ENCODE assay signal across 13 mouse cellular contexts in genomic region chr6:29430681-29431420, GRCm38 (mm10). TPM values are rescaled to one million over a fixed set of nuclear protein-coding genes. Genes with fewer than 3 reads are reported as not detected.
DNase-seq lines count a peak whose midpoint lies in the region; ATAC-seq lines count a peak whose summit lies in the region.
"Had no signal": no experiment of that assay in that cellular context is flagged by ENCODE, and none has a peak within 500 bp of the region (broad histone marks: within the 10 kb centered on the region; RNA-seq: fewer than 3 reads in every experiment).

No protein-coding gene starts in this region.

- 48% methylated on average over 15 of the region's 15 CpGs for WGBS in embryonic facial prominence, embryonic 11.5 days
- 46% methylated on average over 15 of the region's 15 CpGs for WGBS in embryonic facial prominence, embryonic 10.5 days
- 39% methylated on average over 15 of the region's 15 CpGs for whole genome bisulfite sequencing in limb, embryonic 11.5 days

- no peak overlapping the region for H3K4me2 ChIP-seq in embryonic facial prominence, embryonic 11.5 days (ENCODE audit: low read depth, low read length)
- no peak overlapping the region for H3K4me2 ChIP-seq in limb, embryonic 11.5 days (ENCODE audit: low read depth, severe bottlenecking)
- H3K4me2 ChIP-seq: hindbrain, embryonic 13.5 days; liver, embryonic 11.5 days had no signal

- no peak overlapping the region for H3K27ac ChIP-seq in embryonic facial prominence, embryonic 11.5 days (replicated peaks; ENCODE audit: low read depth, low read length)
- no peak overlapping the region for H3K27ac ChIP-seq in embryonic facial prominence, embryonic 10.5 days (replicated peaks)
- no peak overlapping the region for H3K27ac ChIP-seq in limb, embryonic 11.5 days (replicated peaks; ENCODE audit: low read depth, low read length)
- H3K27ac ChIP-seq: hindbrain, embryonic 13.5 days had no signal

- H3K36me3 ChIP-seq in embryonic facial prominence, embryonic 11.5 days (replicated peaks; ENCODE audit: control insufficient read depth, insufficient read depth, low read depth, low read length), result no peaks in the 10 kb centered on the region
- H3K36me3 ChIP-seq in embryonic facial prominence, embryonic 10.5 days (replicated peaks), result no peaks in the 10 kb centered on the region
- no peaks in the 10 kb centered on the region for H3K36me3 ChIP-seq in limb, embryonic 11.5 days (ENCODE audit: control insufficient read depth, insufficient read depth, low read length)

- ATAC-seq in embryonic facial prominence, embryonic 11.5 days (replicated peaks; ENCODE audit: insufficient number of reproducible peaks, low FRiP score, low TSS enrichment, low read depth), result no peak
- ATAC-seq in limb, embryonic 11.5 days (ENCODE audit: insufficient number of reproducible peaks, low FRiP score, low TSS enrichment, low read depth), result no peak

- peaks cover 11% of the 10 kb centered on the region for H3K4me1 ChIP-seq in embryonic facial prominence, embryonic 11.5 days (ENCODE audit: control insufficient read depth, insufficient read depth, low read length)
- peaks cover 54% of the 10 kb centered on the region for H3K4me1 ChIP-seq in embryonic facial prominence, embryonic 10.5 days
- peaks cover 25% of the 10 kb centered on the region for H3K4me1 ChIP-seq in limb, embryonic 11.5 days (ENCODE audit: control insufficient read depth, insufficient read depth, low read length)

- peak; percentile 36 for DNase-seq in embryonic facial prominence, embryonic 11.5 days (ENCODE audit: low spot score)
- DNase-seq in embryonic facial prominence, embryonic 10.5 days (ENCODE audit: low spot score), result no peak
- peak; percentile 91 for DNase-seq in NIH3T3 (ENCODE audit: low read depth)
- peak; percentile 47 for DNase-seq in gastrocnemius, postnatal 10 days
- DNase-seq in limb, embryonic 11.5 days (ENCODE audit: low spot score), result no peak
- no peak for DNase-seq in yolk sac, embryonic 10.5 days (ENCODE audit: low spot score)
- no peak for DNase-seq in right cerebral cortex, adult 18-20 months
- no peak for DNase-seq in ovary, postnatal 14 days (ENCODE audit: low spot score)
- DNase-seq: kidney, postnatal 10 days had no signal

- no peak overlapping the region for H3K9ac ChIP-seq in embryonic facial prominence, embryonic 11.5 days (replicated peaks; ENCODE audit: low read length)
- 0 out of 2 replicates have a peak overlapping the region, but pooled peaks have one; percentile 7 for H3K9ac ChIP-seq in limb, embryonic 11.5 days (ENCODE audit: low read length)
- H3K9ac ChIP-seq: hindbrain, embryonic 13.5 days had no signal

- H3K9me3 ChIP-seq in embryonic facial prominence, embryonic 11.5 days (replicated peaks; ENCODE audit: control insufficient read depth, low read length), result no peaks in the 10 kb centered on the region
- no peaks in the 10 kb centered on the region for H3K9me3 ChIP-seq in embryonic facial prominence, embryonic 10.5 days
- H3K9me3 ChIP-seq in limb, embryonic 11.5 days (ENCODE audit: control insufficient read depth, low read length), result no peaks in the 10 kb centered on the region
- H3K9me3 ChIP-seq: hindbrain, embryonic 13.5 days had no signal

- H3K27me3 ChIP-seq in embryonic facial prominence, embryonic 11.5 days (ENCODE audit: control insufficient read depth, insufficient read depth, low read length), result peaks cover 17% of the 10 kb centered on the region
- H3K27me3 ChIP-seq in embryonic facial prominence, embryonic 10.5 days (replicated peaks; ENCODE audit: low read depth, poor library complexity, severe bottlenecking), result peaks cover 62% of the 10 kb centered on the region
- H3K27me3 ChIP-seq in limb, embryonic 11.5 days (ENCODE audit: control insufficient read depth, insufficient read depth, low read length), result peaks cover 9% of the 10 kb centered on the region

- H3K4me3 ChIP-seq in embryonic facial prominence, embryonic 11.5 days (ENCODE audit: low read depth, low read length), result no peak overlapping the region
- no peak overlapping the region for H3K4me3 ChIP-seq in embryonic facial prominence, embryonic 10.5 days
- no peak overlapping the region for H3K4me3 ChIP-seq in limb, embryonic 11.5 days (ENCODE audit: low read depth, low read length)
- H3K4me3 ChIP-seq: erythroblast, embryonic 14.5 days; hindbrain, embryonic 13.5 days had no signal

RNA-seq across cellular contexts. Expression of gene Flnc, which starts 2.2 kb away (rescaled TPM):
- polyA plus RNA-seq in embryonic facial prominence, embryonic 11.5 days (2014; fragmentation: Nextera tagmentation; extraction: Ambion mirVana), result 2.2 and 3.2 TPM in 2 replicates
- 4.0 and 4.5 TPM in 2 replicates for polyA plus RNA-seq in embryonic facial prominence, embryonic 10.5 days (2016; fragmentation: Nextera tagmentation; extraction: Ambion mirVana)
- total RNA-seq in gastrocnemius, postnatal 10 days (2021), result 100 to 1,000 TPM; 393 to 460 TPM
- 2.5 and 3.1 TPM in 2 replicates for polyA plus RNA-seq in limb, embryonic 11.5 days (2014; fragmentation: Nextera tagmentation; extraction: Ambion mirVana)
- total RNA-seq: megakaryocyte-erythroid progenitor cell, adult 5-6 weeks had no signal
- polyA plus RNA-seq: erythroblast, embryonic 14.5 days had no signal

RNA-seq across cellular contexts. Expression of gene Ccdc136, which starts 34.7 kb away (rescaled TPM):
- 17.3 and 22.8 TPM in 2 replicates for polyA plus RNA-seq in embryonic facial prominence, embryonic 11.5 days (2014; fragmentation: Nextera tagmentation; extraction: Ambion mirVana)
- 18.6 and 23.1 TPM in 2 replicates for polyA plus RNA-seq in embryonic facial prominence, embryonic 10.5 days (2016; fragmentation: Nextera tagmentation; extraction: Ambion mirVana)
- 10 to 100 TPM; 13.4 to 15.2 TPM for total RNA-seq in gastrocnemius, postnatal 10 days (2021)
- 37.1 and 37.3 TPM in 2 replicates for polyA plus RNA-seq in limb, embryonic 11.5 days (2014; fragmentation: Nextera tagmentation; extraction: Ambion mirVana)
- total RNA-seq: megakaryocyte-erythroid progenitor cell, adult 5-6 weeks had no signal
- polyA plus RNA-seq: erythroblast, embryonic 14.5 days had no signal

RNA-seq across cellular contexts. Expression of gene Atp6v1f, which starts 36.7 kb away (rescaled TPM):
- polyA plus RNA-seq in embryonic facial prominence, embryonic 11.5 days (2014; fragmentation: Nextera tagmentation; extraction: Ambion mirVana), result 196 and 207 TPM in 2 replicates
- 206 and 207 TPM in 2 replicates for polyA plus RNA-seq in embryonic facial prominence, embryonic 10.5 days (2016; fragmentation: Nextera tagmentation; extraction: Ambion mirVana)
- total RNA-seq in gastrocnemius, postnatal 10 days (2021), result 100 to 1,000 TPM; 101 to 102 TPM
- 182 and 198 TPM in 2 replicates for polyA plus RNA-seq in limb, embryonic 11.5 days (2014; fragmentation: Nextera tagmentation; extraction: Ambion mirVana)

RNA-seq across cellular contexts. Expression of gene Atp6v1fnb, which starts 40.4 kb away (rescaled TPM):
- not detected in 2 replicates for polyA plus RNA-seq in embryonic facial prominence, embryonic 11.5 days (2014; fragmentation: Nextera tagmentation; extraction: Ambion mirVana)
- polyA plus RNA-seq in embryonic facial prominence, embryonic 10.5 days (2016; fragmentation: Nextera tagmentation; extraction: Ambion mirVana), result 0.28 TPM in 1 of 2 replicates, not detected in the other
- under 1 TPM in 1 of 2 experiments, not detected in 1; 0.41 TPM for total RNA-seq in gastrocnemius, postnatal 10 days (2021)
- polyA plus RNA-seq in limb, embryonic 11.5 days (2014; fragmentation: Nextera tagmentation; extraction: Ambion mirVana), result not detected in 2 replicates
- total RNA-seq: megakaryocyte-erythroid progenitor cell, adult 5-6 weeks had no signal
- polyA plus RNA-seq: erythroblast, embryonic 14.5 days had no signal

RNA-seq across cellular contexts. Expression of gene Opn1sw, which starts 42.6 kb away (rescaled TPM):
- 0.27 and 0.28 TPM in 2 replicates for polyA plus RNA-seq in embryonic facial prominence, embryonic 11.5 days (2014; fragmentation: Nextera tagmentation; extraction: Ambion mirVana)
- polyA plus RNA-seq in embryonic facial prominence, embryonic 10.5 days (2016; fragmentation: Nextera tagmentation; extraction: Ambion mirVana), result 0.25 and 0.40 TPM in 2 replicates
- total RNA-seq in gastrocnemius, postnatal 10 days (2021), result under 1 TPM; 0.26 to 0.47 TPM
- polyA plus RNA-seq in limb, embryonic 11.5 days (2014; fragmentation: Nextera tagmentation; extraction: Ambion mirVana), result 0.24 TPM in 2 replicates
- total RNA-seq: megakaryocyte-erythroid progenitor cell, adult 5-6 weeks had no signal
- polyA plus RNA-seq: erythroblast, embryonic 14.5 days had no signal

Comparison
In these comparisons a context has a peak if more than half of its experiments do, and no peak if none do; other contexts are left out.
1. DNase-seq: peak in embryonic facial prominence, embryonic 11.5 days (single experiment), NIH3T3 (single experiment) and gastrocnemius, postnatal 10 days (single experiment); none in embryonic facial prominence, embryonic 10.5 days (single experiment), limb, embryonic 11.5 days (single experiment), yolk sac, embryonic 10.5 days (single experiment), right cerebral cortex, adult 18-20 months (single experiment) and ovary, postnatal 14 days (single experiment).